Mouse (Mus musculus) megakaryocyte progenitor cell, adult 5-6 weeks (primary cell): ENCODE results near the gene Sema4f. TPM values are rescaled to one million over a fixed set of nuclear protein-coding genes. Genes with fewer than 3 reads are reported as not detected.

Source experiments
- ATAC-seq: replicated peaks from 2 replicates; pipeline ENCODE4 v1.8.0; 2016; ENCODE audit warnings: mild to moderate bottlenecking, moderate TSS enrichment, inconsistent platforms; ENCODE audit not compliant: poor library complexity
- total RNA-seq, 2 experiments: library from RNA; stranded (forward) in 1 of 2; stranded (reverse) in 1 of 2; fragments of 157-497, 149-512 nt in 1 of 2; fragments of 200-1000 nt in 1 of 2; gene quantifications; 2 replicates each; pipeline versions ENCODE4 v1.2.3 to v1.2.4; 2015 to 2017

Sema4f gene
- total RNA-seq (2015), result 0.15 and 0.27 TPM in 2 replicates
- 0.04 and 0.17 TPM in 2 replicates for total RNA-seq (2017)

DNA sequence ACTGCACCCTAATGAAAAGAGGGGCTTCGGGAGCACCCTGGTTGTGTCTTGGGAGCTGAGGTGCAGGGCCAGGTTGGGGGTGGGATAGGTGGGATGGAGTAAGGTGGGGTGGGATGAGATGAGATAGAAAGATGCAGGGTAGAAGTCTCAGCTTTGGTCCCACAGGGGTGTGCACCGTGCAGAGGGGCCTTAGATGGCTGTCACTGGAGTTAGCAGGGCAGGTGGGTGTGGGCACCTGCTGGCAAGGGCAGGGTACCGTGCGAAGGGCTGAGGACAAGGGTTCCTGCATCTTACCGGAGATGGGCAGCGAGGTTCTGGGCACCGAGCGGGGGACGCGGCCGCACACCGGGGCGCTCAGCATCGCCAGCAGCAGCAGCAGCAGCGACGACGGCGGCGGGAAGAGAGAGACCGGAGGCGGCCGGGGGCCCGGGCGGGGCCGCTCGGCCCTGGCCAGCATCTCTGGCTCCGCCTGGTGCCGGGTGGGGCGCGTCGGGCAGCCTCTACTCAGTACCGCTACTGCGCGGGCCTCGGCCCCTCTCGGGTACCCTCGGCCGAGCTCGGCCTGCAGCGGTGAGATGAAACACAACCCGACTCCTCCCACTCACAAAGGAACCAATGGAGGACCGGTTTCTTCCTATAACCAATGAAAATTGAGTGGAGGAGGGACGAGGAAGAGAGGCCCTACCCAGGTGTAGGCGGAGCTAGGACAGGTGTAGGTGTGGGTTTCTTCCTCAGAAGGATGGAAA, at the start of gene Sema4f:
Gene Sema4f (minus strand): TSS at position 603 of the 746 bp plus-strand sequence.
- peak; percentile 81 for ATAC-seq

DNA sequence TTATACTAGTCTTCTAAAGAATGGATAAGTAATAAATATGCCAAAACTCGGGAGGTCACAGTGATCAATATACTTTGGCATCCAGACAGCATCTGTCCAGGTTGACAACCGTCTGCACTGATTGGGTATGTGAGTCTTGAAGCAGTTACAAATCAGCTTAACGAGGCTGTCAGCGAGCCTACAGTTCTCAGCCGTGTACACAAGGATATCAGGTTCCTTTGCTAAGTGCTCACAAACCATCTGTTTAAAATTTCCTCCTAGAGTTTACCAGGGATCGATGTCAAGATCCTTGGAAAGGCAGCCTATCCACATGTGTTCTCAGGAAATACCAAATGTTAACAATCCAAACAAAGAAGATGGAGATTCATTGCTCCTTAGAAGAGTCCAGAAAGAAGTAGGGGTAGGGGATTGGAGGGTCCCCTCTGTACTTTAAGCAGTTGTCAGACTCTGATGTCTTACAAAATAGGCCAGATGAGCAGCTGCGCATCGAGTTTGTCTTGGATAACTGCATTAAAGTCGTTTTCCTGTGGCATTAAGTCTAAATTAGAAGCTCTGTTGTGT, 47.9 kb upstream of the Sema4f start:
- ATAC-seq, result no peak

DNA sequence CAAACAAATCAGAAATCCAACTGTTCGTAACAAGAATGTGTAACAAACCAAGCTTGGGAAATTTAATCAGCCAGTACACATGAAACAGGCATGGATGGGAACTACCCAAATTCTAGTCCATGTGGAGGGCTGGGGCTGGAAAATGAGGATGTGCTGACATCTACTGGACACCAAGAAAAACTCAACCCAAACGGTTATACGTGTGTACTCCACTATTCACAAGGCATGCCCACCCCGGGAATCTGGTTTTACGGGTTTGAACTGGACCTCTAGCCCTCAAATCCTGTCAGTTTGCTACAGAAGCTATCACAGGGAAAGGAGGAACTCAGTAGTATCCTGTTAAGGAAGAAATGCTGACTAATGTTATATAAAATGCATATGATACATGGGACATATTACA, 31.5 kb upstream of the Sema4f start:
- ATAC-seq, result peak; percentile 100

DNA sequence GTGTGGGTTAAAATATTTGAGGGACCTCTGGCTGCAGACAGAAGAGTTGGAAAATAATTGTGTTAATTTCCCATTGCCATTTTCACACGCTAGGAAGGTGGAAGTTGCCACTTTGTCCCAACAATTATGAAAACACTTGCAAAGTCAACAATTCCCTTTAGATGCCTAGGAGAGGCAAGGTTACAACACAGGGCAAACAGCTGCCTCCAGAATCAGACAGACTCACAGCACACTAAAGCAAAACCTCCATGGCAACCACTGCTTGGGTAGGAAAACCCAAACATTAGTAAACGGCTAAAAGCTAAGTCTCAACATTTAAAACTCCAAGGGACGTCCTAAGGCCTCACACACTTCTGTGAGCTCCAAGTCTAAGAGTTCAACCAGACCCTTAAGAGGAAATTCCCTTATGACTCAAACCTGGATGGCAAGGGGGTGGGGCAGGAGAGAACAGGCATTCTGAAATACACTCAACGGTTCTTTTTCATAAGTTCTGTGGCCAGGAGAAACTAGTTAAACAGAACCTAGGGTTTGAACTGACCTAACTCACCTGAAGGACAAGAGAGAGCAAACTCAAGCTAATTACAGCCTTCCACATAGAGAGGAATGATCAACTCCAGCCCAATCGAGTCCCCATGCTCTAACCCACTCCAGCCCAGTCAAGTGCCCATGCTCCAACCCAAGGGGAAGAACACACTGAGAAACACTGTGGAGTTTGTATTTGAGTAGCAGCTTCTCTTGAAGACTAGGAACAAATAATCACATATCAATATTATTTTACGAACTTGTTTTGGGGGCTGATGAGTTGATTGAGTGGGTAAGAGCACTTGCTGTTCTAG, 29.9 kb upstream of the Sema4f start:
- no peak for ATAC-seq

DNA sequence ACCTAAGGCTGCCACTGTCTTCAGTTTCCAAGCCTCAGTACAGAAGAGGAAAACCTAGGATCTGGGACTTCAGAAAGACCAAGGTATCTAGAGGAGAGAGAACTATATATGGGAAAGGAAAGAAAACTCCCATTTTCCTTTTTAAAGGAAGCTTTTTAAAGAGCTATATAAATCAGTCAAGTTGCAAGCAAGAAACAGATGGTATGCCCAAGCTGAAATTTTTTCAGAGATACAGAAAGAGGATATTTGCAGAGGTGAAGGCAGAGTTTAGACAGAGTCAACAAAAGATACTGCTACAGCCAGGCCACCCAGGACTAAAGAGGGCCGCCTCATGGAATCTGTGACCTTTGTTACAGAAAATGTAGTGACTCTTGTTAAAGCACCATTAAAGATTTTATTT, 22.1 kb upstream of the Sema4f start:
- ATAC-seq, result no peak

DNA sequence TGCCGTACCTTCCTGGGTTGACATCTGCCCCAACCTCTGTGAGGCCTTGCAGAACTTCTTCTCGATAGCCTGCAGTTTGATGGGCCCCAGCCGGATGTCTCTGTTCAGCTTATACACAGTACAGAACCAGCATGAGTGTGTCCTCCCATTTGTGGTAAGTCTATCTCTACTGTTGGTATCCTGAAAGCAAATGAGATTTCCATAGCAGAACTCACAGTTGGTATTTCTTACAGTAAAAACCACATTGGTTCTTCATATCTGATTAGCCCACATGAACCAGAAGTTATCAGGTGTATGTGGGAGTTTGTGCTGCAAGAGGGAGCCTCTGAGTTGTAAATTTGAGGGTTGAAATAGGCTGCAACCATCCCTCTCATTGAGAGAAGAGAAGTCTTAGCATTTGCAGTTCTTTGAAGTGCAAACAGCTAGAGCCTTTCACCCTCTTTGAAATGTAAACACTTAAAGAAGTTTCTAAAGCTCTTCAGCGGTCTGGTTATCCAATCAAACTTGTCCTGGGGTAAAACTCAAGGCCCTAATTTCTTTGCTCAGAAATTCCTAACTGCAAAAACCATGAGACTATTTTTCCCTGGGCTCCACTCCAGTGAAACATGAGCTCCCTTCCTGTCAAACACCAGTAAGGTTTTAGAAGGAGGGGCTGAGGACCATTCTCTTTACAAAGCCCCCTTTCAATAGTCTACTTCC, 17.1 kb upstream of the Sema4f start:
- ATAC-seq, result peak; percentile 58

DNA sequence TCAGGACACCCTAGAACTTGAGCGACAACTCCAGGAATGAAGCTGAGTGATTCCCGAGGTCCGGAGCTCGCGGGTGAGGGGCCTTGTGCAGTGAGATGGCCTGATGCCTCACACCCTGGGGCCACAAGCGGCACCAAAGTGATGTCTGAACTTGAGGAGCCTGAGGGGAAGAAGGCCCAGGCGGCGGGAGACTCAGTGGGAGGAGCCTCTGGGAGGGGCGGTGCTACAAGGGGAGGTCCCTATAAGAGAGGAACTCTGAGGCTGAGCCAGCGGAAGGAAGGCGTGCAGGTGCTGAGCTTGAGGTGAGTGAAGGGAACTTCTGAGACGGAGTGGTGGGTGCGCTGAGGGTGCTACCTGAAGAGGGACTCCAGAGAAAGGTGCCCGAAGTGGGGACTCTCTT, 7.1 kb upstream of the Sema4f start, which contains the start of gene M1ap:
Gene M1ap (plus strand): TSS at position 252 of the 400 bp plus-strand sequence.
- no peak for ATAC-seq

DNA sequence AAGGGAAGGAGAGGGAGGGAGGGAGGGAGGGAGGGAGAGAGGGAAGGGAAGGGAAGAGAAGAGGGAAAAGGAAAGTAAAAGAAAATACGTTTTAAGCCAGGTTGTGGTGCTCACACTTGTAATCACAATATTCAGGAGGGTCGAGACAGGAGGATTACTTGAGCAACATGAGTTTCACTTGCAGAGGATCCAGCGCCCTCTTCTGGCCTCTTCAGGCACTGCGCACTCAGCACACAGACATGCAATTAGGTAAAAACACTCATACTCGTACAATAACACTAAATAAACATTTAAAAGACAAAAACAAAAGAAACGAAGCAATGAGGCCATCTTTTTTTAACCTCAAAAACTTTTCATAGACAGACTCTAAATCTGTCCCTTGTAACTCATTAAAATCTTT, 6.2 kb upstream of the Sema4f start:
- ATAC-seq, result no peak

DNA sequence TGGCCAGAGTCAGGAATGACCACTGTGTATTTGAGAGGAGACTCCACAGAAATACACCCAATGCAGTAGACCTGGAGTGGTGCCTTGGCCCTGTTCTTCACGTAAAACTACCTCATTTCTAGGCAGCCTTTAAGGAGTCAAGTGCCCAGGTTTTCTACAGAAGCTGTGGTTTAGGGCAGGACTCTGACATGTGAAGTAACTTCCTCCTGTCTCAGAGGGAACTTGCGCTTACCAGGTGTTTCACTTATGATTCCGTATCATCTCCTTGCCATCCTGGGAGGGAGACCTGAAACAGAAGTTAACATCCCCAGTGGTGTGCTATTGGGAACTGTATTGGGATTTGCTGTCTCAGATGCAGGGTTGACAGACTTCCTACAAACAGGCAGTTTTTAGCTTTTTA, 1.2 kb upstream of the Sema4f start:
- ATAC-seq, result peak; percentile 64

DNA sequence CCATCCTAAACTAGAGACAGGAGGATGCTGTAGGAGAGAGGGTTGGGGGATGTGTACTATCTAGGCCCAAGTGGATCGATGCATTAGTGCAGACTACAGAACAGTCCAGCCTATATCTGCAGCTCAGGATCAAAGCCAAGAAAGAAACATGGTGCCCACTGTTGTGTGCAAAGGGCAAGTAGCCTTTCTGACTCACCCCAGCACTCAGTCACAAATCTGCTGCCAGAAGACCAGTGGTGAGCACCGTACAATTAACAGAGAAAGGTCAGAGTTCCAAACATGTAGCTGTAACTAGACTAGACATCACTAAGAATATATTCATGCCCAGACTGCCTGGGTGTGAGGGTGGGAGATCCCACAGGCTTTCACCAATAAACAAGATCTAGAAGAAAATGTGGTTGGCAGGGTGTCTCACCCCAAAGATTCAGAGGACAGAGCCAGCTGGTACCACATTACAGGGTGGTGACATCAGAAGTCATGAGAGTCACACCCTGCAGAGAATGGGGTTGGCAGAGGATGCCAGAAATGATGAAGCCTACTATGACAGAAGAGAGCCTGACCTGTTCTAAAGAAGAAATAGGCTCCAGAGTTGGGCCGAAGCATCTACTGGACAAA, 4.8 kb downstream of the Sema4f start:
- ATAC-seq, result no peak

DNA sequence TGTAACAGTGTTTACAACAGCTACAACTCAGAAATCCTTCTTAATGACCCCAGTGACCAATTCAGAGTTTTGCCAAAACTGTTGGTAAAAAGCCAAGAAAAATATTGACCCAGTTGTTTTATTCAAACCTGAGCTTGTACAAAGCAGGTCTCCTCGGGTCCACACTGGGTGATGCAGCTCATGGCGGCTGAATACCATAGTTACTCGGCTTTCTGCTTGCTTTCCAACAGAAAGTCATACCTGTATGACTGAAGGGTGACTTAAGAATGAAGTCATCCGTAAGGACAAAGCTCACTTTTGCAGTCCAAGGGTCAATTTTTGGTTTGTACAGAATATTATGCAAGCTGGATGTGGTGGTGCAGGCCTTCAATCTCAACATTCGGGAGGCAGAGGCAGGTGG, 12.0 kb downstream of the Sema4f start:
- no peak for ATAC-seq

DNA sequence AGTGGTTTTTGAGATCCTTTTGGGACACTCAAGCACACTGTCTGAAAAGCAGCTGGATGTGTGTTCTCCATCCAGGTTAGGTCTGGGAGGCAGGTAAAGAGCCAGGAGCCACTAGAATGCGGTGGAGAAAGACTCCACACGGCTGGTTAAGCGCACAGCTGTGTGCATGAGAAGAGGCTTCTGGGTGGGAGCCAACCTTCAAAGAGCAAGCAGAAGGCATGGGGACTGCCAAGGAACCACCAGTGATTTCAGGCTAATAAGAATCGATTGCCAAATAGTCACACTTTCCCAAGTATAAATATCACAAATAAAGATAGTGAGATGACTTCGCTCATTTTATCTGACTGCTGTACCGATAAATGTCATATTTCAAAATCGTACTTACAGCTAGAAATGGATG, 13.0 kb downstream of the Sema4f start:
- no peak for ATAC-seq

DNA sequence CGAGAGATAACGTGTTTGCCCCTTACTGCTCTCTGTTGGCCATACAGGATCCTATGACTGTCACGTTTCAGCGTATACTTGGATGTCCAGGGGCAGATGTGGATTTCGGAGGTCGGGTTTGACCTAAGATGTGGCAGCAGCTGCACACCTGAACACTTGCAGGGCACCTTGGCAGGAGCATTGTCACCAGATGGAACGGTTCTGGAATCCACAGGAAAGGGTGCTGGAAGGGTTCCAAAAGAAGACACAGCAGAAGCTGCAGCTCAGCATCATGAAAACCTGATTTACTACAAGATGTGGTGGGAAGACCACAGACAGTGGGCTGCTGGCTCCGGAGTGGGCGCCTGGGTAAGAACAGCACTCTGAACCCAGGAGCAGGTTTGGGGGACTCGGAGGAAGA, 13.5 kb downstream of the Sema4f start:
- no peak for ATAC-seq

DNA sequence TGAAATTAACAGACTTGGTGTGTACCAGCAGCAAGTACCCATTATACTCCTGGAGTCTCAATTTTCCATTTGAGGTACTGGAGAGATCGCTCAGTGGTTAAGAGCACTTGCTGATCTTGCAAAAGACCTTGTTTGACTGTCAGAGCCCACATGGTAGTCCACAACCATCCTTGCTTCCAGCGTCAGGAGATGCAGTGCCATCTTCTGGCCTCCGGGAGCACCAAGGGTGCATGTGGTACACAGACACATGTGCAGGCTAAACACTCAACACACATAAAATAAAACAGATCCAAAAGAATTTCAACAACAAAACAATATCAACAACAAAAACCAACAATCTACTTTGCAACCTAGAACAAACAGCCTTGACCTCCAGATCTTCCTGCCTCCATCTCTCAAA, 14.6 kb downstream of the Sema4f start:
- ATAC-seq, result peak; percentile 65

DNA sequence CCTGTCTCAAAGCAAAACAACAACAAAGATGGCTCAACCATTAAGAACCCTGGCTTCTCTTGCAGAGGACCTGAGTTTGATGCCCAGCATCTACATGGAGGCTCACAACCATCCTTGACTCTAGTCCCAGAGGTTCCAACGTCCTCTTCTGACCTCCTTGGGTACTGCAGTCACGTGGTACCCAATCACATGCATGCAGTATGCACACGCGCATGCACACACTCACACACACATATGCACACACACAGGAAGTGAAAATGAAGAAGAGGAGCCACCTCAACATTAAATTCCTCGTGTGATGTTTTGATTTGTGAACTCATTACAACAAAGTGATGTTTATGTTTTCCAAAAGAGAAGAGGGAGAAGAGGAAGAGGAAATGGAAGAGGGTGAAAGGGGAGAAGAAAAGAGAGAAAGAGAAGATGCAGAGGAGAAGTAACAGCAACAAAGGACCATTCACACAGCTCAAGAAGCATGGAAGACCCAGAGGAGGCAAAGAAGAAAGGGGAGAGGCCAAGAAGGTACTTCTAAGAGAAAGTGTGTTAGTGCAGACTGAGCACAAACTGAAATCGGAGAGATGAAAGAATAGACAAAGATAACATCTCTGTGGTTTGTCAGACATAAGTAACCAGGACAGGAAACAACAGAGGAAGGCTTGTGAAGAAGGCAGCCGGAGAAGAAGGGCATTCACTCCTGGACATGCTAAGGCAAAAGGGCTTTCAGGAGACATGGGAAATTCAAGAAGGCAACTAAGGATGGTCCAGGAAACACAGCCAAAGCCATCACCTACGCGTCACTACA, 17.9 kb downstream of the Sema4f start:
- ATAC-seq, result no peak

DNA sequence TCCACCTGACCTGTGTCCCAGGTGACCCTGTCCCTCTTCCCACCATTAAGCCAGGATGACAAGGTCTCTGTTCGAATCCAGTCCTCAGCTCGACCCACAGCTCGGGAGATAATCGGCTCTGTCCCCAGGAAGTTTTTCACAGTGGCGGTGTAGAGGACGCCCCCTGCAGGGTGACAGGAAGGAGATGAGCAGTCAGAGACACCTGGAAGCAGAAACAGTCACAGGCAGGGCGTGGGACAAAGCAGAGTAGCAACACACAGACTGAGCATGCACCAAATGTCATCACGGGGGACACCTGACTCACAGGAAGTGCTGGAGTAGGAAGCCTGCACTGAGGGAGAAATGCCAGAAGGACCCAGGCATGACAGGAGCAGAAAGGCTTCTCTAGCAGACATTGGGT, 20.0 kb downstream of the Sema4f start:
- ATAC-seq, result no peak

DNA sequence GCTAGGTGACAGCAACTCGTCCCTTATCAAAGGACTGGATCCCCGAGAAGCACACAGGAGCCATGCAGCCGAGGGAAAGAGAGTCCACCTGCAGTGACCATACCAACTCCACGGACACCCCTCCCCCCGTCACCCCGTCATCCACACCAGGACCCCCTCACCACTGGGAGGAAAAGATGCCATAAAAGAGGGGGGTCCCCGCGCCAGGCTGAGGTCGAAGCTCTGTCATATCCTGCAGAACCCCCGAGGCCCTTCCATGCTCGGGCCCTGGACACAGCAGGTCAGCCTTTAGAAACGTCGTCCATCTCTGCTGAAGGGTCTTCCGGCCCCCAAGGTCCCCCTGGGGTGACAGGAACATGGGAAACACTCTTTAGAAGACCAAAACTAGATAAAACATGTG, 21.2 kb downstream of the Sema4f start:
- ATAC-seq, result no peak

DNA sequence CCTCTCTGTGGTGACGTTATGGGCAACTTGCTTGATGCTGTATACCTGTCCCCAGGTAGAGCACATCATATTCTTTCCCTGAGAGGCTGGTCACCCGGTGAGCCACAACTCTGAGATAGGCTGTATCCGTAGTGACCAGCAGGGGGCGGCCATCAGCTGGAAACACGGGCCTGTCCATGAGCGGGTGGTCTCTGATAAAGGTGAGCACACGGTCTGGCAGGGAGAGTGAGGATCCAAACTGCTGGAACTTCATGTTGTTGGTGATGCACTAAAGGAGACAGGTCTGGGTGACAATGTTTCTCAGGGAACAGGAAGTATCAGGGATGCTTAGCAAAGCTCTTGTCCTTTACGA, 21.8 kb downstream of the Sema4f start:
- ATAC-seq, result peak; percentile 24

DNA sequence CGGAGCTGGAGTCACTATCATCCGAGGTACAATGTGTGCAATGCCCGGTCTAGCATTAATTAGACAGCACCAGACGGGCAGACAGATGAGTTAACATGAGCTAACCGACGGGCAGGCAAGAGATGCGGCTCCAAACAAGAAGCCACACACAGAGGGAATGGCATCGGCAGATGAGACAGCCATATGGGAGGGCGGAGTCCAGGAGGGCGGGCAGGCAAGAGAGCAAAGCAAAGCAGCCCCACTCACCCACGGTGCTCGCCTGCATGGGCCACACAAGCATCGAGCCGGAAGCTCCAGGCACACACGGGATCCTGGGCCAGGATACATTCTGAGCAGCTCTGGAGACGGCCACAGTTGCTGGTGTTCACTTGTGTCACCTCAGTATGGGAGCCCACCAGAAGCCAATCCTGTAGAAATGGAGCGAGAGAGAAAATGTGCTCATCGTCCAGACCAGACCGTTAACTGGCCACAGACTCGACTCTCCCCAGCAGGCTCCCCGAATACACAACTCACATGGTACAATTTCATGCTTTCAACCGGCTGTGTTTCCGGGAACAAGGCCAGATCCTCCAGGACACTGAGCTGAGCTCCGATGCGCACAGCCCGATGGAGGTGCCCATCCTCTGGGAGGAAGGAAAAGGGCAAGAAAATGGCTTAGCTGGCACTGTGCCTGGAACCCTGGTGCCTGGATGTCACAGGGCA, 22.3 kb downstream of the Sema4f start:
- ATAC-seq, result no peak
